Mouse (Mus musculus) right cerebral cortex, postnatal 10 days (tissue): Measurements from ENCODE around the gene Gpr61.

Experiments
- DNase-seq, 2 experiments: peaks; one replicate each; pipeline ENCODE4 v3.0.0; 2021; ENCODE audit warnings: low spot score in 2 of 2

Gpr61 gene

DNA sequence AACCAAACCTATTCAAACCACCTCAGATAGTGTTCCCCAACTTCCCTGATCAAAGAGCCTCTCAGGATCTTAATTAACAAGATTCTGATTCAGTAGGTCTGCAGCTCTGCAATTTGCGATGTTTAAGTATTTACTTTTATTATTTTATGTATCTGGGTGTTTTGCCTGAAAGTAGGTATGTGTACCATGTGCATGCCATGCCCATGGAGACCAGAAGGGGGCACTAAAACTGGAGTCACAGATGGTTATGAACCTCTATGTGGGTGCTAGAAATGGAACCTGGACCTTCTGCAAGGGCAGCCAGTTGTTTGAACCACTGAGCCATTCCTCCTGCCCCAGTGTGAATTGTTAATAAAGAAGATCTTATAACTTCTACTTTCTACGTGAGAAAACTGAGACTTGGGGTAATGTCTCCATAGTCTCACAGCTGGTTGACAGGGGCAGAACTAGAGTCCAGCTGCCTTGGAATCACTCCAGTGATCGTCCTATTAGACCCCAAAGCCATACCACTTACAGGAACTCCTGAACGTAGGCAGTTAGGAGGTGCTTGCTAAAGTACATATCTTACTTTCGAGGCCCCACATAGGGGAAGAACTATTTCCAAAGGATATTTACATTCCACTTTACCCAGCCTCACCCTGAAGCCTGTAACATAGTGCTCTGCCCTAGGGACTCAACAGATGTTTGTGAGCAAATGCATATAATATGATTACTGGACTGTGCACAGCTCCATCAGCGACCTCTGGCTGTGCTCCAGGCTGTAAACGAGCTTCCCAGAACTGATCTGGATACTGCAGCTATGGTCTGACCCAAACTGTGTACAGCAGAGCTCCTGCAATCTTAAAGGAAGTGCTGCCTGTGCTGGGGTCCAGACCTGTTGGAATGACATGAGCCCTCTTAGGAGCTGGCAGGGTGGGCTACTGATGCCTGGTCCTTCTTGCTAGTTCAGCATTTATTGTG lies 24.4 kb upstream of the Gpr61 start:
- no peak for DNase-seq

DNA sequence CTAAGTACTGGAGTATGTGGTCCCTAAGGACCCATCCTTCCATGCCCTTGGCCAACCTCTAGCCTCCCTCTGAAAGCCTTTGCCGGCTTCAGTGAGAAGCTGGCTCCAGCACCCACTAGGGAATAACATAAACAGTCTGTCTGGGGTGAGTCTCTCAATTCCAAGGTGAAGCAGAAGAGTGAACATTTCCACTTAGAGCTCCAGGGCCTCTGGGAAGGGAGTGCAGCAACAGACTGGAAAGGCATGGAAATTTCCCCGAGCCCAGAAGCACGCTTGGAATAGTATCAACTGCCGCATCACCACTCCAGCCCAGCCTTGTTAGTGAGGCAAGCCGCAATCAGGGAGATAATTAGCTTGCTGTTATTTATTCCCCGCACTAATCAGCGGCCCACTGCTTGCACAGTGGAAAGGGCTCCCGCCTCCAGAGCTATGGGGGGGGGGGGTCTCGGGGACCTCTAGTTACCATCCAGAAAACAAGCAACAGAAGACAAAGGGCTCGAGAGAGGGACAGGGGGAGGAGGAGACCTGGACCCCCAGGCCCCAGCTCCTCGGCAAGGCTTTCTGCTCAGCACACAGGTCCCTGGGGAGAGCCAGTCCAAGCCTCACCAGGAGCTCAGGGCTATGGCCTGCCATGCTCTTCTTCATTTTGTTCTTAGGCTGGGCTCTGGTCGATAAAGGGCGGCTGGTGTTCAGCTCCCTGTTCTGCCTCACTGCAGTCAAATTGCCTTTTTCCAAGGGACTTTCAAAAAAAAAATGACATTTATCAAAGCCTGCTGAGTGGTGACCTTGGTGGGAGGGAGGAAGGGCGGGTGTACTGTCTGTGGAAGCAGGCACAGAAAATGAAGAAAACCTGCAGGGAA lies 20.2 kb upstream of the Gpr61 start:
- DNase-seq: peak; percentile 84 to 87

GRCm38 (mm10) chr3:108169199-108169598 lies 14.5 kb upstream of the Gpr61 start:
- DNase-seq: peak; percentile 19 to 24

- peak; percentile 20 to 23 for DNase-seq
Measured at GRCm38 (mm10) chr3:108167499-108167898, 12.8 kb upstream of the Gpr61 start.

- DNase-seq: peak; percentile 80 to 86
Measured at GRCm38 (mm10) chr3:108166486-108167211, 12.0 kb upstream of the Gpr61 start.

GRCm38 (mm10) chr3:108165532-108166315 lies 11.0 kb upstream of the Gpr61 start:
- DNase-seq: peak; percentile 36 to 46

DNA sequence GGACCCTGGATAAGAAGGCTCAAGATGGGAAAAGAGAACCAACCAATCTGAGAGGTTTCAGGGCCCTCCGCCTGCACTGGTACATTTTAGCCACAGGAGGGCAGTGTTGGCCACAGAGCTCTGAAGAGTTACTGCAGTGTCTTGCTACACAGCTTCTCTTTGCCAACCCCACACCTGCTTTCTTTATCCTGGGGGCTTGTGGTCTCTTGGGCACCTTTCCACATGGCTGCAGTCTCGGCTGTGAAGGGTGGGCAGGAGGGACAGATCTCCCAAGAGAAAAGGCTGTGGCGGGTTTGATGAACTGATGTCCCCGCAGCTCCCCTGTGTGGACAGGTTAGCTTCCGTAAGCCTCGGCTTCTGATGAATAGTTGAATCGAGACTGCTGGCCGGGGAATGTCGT lies 10.1 kb upstream of the Gpr61 start:
- peak; percentile 91 to 92 for DNase-seq

GRCm38 (mm10) chr3:108164091-108164490 lies 9.4 kb upstream of the Gpr61 start:
- DNase-seq: no peak

- DNase-seq: peak; percentile 81 to 91
Measured at GRCm38 (mm10) chr3:108158383-108159037, 3.8 kb upstream of the Gpr61 start.

GRCm38 (mm10) chr3:108152290-108152689 lies 2.4 kb downstream of the Gpr61 start:
- peak in 1 of 2 experiments; percentile 18 for DNase-seq

DNA sequence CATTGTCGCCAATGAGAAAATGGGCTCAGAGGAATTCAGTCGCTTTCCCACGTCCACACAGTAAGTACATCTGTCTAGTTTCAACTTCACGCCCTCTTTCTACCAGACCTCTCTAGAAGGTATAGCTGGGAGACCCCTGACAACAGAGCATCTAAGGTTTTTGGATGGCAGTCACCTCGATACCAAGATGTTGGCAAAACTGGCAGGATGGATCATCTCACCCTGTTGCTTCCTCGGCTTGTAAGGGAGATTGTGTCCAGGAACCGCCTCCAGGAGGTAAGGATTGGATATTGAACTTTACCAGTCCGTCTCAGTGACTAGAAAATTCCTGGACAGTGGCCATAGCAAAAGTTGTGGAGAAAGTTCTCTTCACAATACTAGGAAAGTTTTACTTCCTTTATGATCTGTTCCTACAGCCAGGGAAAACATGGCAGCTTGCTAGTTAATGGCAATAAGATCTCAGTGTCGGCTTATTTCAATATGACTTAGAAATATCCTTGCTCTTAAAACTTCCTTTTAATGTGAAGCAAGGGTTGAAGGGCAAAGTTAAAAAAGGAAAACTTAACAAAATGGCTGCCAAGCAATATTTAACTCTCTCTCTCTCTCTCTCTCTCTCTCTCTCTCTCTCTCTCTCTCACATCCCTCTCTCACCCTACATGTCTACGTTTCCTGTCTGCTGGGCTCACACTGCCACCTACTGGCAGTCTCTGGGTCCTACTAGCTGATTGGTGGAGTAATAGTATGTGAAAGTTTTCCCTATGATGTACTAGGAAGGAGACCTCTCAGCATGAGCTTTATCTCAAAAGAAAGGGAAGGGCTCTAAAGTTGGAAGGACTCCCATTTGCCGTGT lies 7.1 kb downstream of the Gpr61 start:
- peak; percentile 92 to 93 for DNase-seq

- DNase-seq: no peak
Measured at GRCm38 (mm10) chr3:108146671-108147070, 8.0 kb downstream of the Gpr61 start.

- DNase-seq: peak; percentile 94
Measured at GRCm38 (mm10) chr3:108145534-108146445, 8.9 kb downstream of the Gpr61 start, which contains the start of gene Gnai3. Gnai3 (minus strand) TSS chr3:108146146.

DNA sequence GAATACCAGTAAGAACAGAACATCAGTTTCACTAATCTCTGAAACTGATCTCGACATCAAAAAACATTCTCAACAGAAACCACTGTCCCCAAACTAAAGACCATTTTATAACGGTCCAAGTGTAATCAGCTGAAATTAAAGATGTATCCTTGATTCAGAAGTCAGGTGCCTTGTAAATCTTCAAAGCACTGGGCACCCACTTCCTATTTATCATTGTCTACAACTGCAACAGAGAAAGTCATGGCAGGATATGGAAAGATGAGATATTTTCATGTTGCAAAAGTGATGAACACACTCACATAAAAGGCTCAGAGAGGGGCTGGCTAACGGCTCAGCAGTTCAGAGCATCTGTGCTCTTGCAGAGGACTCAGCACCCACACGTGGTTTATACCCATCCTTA lies 13.9 kb downstream of the Gpr61 start:
- DNase-seq: no peak

DNA sequence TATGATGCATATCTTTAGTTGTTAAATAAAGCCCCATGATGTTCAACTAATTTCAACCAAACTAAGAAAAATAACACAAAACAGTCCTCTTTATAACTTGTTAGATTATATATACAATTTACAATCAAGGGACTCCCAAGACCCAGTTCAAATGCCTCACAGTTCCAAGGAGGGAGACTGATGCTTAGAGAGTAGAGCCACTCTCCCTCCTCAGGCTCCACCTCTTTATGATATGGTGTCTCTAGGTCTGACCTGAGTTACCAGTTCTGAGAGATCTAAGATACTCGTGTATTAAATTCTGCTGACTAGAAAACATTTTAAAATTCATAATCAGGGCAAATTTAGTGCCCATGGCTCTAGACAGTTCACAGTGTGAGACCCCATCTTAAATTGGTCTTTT lies 15.6 kb downstream of the Gpr61 start:
- no peak for DNase-seq

- DNase-seq: peak; percentile 73 to 80
Measured at GRCm38 (mm10) chr3:108134701-108135100, 20.0 kb downstream of the Gpr61 start.

GRCm38 (mm10) chr3:108132484-108132883 lies 22.2 kb downstream of the Gpr61 start:
- DNase-seq: no peak

DNA sequence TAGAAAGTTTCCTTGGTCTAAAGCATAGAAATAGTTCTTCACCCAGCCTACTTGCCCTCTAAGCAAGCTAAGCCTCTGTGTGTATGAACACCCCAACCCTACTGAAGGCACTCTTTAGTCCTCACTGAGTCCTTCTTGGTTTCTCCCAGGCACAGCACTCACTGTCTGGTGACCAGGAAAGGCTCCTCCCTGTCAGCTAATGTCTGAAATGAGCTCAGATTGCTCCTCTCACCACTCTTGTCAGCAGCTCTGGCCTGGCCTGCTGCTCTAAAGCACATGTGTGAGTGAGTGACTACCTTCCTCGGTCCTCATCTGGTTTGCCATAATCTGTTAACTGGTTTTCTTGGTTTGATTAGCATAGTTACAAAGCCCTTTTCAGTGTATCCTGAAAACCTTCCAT lies 22.9 kb downstream of the Gpr61 start:
- no peak for DNase-seq
